Mouse (Mus musculus): ENCODE data around the gene Galns. TPM values are rescaled to one million over a fixed set of nuclear protein-coding genes. Genes with fewer than 3 reads are reported as not detected.

Gene Galns
- polyA plus RNA-seq, 1 experiment from 2014 or later, result 5.4 TPM

DNA sequence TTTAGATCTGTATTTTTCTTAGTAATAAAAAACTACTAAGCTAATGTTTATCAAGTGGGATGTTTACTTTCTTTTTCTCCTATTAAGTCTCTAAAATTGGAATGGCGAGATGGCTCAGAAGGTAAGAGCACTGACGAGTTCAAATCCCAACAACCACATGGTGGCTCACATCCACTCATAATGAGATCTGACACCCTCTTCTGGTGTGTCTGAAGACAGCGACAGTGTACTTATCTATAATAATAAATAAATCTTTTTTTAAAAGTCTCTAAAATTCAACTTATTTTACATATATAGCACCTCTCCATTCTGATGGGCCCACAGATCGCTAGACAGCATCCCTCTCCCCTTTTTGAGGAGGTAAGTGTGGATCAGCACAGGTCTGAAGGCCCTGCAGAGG, 1.1 kb downstream of the Galns start:
- Histone ChIP-seq H3K4me1 (replicated peaks) (peaks cover 24% of the 10 kb centered on the region), H3K9ac (no peak overlapping the region), H3K27ac (no peak overlapping the region), H3K9me3 (no peaks in the 10 kb centered on the region), H3K4me3 (peak overlapping the region; percentile 77; the same call in 1 of the 2 replicates), H3K27me3 (no peaks in the 10 kb centered on the region), H3K4me2 (peak overlapping the region; percentile 88), H3K36me3 (peaks cover 14% of the 10 kb centered on the region)
- no peak for ATAC-seq (ENCODE audit: low FRiP score)
- 64% methylated on average over 4 of the region's 4 CpGs for WGBS

DNA sequence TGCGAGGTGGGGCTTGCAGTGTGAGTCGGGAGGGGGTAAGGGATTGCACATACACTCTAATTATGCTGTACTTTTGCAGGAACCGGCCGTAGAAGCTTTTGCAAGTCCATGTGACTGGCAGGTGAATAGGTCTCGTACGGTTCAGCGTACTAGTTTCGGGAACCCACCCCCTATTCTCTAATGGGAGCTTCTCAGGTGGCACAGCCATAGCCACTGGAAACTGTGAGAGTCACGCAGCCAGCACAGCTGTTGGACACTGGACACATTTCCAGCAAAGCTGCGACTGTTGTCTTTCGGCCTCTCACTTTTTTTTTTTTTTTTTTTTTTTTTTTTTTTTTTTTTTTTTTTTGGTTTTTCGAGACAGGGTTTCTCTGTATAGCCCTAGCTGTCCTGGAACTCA, 4.5 kb downstream of the Galns start:
- no peaks in the 10 kb centered on the region for H3K36me3 ChIP-seq
- H3K27me3 ChIP-seq, result no peaks in the 10 kb centered on the region
- WGBS, result 84% methylated on average over 11 of the region's 12 CpGs
- H3K4me3 ChIP-seq, result no peak overlapping the region
- H3K27ac ChIP-seq, result no peak overlapping the region
- no peak overlapping the region for H3K4me2 ChIP-seq
- ATAC-seq (ENCODE audit: low FRiP score), result no peak
- no peaks in the 10 kb centered on the region for H3K9me3 ChIP-seq
- no peak overlapping the region for H3K9ac ChIP-seq
- peaks cover 11% of the 10 kb centered on the region for H3K4me1 ChIP-seq (replicated peaks)

DNA sequence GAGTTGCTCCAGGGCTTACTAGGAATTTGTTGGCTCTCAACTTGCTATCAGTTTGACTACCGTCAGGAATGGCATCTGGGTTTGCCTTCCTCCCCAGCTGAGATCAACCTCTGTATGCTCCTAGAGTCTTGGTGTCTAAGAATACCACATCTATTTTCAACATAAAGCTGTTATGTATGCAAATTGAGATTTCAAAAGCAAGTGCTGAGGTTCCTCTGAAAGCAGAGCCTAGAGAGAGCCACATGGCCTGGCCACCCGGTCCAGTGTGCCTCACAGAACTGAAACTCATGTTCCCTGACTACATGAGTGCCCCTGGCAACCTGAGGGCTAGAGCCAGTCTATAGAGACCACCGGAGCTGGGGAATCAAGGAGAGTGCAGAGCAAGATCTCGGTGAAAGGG, 5.9 kb downstream of the Galns start:
- ATAC-seq (ENCODE audit: low FRiP score), result no peak
- H3K27ac ChIP-seq, result no peak overlapping the region
- H3K4me2 ChIP-seq, result no peak overlapping the region
- no peaks in the 10 kb centered on the region for H3K36me3 ChIP-seq
- H3K9ac ChIP-seq, result no peak overlapping the region
- H3K27me3 ChIP-seq, result no peaks in the 10 kb centered on the region
- peaks cover 2% of the 10 kb centered on the region for H3K4me1 ChIP-seq (replicated peaks)
- H3K9me3 ChIP-seq, result no peaks in the 10 kb centered on the region
- WGBS, result 83% methylated on average over 4 of the region's 4 CpGs
- no peak overlapping the region for H3K4me3 ChIP-seq

DNA sequence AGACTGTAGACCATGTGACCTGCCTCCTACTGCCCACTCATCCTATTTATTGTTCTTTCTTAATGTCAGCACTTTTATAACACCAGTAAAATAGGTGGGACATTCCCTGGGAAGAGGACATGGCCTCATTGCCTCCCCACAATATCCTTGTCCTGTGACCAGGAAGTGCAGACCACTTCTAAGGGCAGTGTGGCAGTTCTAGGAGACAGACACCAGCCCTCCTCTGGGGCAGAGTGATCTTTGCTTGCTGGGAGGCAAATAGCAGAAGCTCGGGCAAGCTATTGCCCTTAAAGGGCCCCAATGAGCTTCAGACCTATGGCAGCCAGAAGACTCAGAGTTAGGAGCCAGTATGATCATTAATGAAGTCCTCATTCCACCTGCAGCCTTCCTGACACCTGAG, 6.6 kb downstream of the Galns start:
- WGBS, result 70% methylated on average over 1 of the region's 1 CpGs
- ATAC-seq (ENCODE audit: low FRiP score), result no peak

DNA sequence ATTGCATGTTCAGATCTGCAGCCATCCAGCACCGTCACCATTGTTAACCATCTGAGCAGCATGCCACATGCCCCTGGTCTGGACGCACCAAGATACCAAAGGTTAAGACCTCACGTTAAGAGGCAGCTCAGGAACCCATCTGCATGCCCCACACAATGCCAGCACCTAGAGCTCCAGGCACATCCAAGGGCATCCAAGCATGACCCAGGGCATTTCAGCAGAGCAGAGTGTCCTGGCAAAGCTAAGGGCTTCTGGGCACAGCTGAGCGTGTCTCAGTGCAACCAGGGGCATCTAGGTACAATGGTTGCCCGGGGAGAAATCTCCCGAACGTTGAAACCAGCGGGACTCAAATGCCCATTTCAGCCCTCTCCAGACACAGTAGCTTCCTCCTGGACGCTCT, 10.6 kb downstream of the Galns start:
- WGBS, result 91% methylated on average over 9 of the region's 9 CpGs
- ATAC-seq (ENCODE audit: low FRiP score), result no peak

More for the DNA sequence above, 6.6 kb downstream of the Galns start:
- Histone ChIP-seq H3K4me2 (no peak overlapping the region), H3K9me3 (no peaks in the 10 kb centered on the region), H3K4me3 (no peak overlapping the region), H3K9ac (no peak overlapping the region), H3K36me3 (no peaks in the 10 kb centered on the region), H3K27me3 (no peaks in the 10 kb centered on the region), H3K27ac (no peak overlapping the region), H3K4me1 (replicated peaks) (no peaks in the 10 kb centered on the region)

DNA sequence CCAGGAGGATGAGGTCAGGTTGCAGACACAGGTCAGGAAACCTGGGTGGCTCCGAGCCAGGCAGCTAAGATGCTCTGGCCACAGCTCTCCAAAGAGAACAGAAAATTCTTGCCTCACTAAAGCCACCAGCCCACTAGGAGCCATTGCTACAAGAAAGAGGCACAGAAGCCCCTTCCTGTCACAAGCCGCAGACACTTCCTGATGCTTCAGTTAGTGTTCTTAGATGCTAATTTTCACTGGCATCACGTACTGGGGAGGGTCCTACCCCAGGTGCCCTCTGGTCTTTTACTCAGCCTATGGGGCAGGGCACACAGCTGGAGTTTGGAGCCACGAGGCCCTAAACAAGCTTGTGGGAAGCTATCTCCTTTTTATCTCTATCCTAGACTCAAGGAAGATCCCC, 15.2 kb downstream of the Galns start:
- Histone ChIP-seq H3K9me3 (no peaks in the 10 kb centered on the region), H3K36me3 (peaks cover 5% of the 10 kb centered on the region), H3K27me3 (no peaks in the 10 kb centered on the region), H3K9ac (no peak overlapping the region), H3K4me3 (no peak overlapping the region), H3K4me2 (no peak overlapping the region), H3K27ac (no peak overlapping the region), H3K4me1 (replicated peaks) (peaks cover 25% of the 10 kb centered on the region)
- WGBS, result 60% methylated on average over 4 of the region's 4 CpGs
- no peak for ATAC-seq (ENCODE audit: low FRiP score)

More for the DNA sequence above, 10.6 kb downstream of the Galns start:
- H3K9ac ChIP-seq, result no peak overlapping the region
- H3K36me3 ChIP-seq, result peaks cover 5% of the 10 kb centered on the region; the same call in 1 of the 2 replicates
- H3K27me3 ChIP-seq, result no peaks in the 10 kb centered on the region
- H3K4me1 ChIP-seq (replicated peaks), result no peaks in the 10 kb centered on the region
- H3K4me2 ChIP-seq, result no peak overlapping the region
- H3K27ac ChIP-seq, result no peak overlapping the region
- no peak overlapping the region for H3K4me3 ChIP-seq
- H3K9me3 ChIP-seq, result no peaks in the 10 kb centered on the region

DNA sequence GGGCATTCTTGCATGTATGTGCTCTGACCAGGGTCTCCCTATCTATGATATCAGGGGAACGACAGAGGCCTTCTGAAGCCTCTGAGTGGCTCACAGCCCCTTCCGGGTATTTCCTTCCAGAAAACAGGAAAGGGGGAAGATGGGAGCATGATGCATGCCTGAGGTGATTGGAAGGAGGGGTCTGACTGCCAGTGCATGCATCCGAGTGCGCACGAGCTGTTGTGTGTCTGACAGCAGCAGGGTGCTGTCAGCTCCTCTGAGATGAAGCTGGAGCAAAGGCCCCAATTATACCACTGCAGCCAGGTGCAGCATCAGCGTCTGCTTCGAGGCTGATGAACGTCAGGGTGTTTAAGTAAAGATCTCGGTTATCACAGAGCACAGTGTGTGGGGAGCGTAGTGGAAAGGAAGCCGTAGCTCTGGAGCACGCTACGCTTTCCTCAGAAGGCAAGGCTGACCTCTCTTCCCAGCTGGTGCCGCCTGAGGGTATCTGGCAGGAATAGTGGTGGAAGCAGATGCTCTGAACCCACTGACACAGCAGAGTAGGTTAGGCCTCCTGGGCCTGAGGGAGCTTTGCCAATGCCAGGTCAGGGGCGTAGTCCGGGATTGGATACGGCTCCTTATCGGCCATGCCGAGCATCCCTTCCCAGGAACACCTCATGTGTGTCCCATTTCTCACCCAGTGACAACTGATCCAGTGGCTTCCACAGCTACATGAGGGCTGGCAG, 17.3 kb downstream of the Galns start:
- WGBS, result 65% methylated on average over 19 of the region's 19 CpGs
- Histone ChIP-seq H3K36me3 (peaks cover 4% of the 10 kb centered on the region), H3K4me1 (replicated peaks) (peaks cover 25% of the 10 kb centered on the region), H3K27ac (peak overlapping the region; percentile 55), H3K4me2 (no peak overlapping the region), H3K27me3 (no peaks in the 10 kb centered on the region), H3K4me3 (no peak overlapping the region), H3K9ac (peak overlapping the region; percentile 51), H3K9me3 (no peaks in the 10 kb centered on the region)
- no peak for ATAC-seq (ENCODE audit: low FRiP score)

DNA sequence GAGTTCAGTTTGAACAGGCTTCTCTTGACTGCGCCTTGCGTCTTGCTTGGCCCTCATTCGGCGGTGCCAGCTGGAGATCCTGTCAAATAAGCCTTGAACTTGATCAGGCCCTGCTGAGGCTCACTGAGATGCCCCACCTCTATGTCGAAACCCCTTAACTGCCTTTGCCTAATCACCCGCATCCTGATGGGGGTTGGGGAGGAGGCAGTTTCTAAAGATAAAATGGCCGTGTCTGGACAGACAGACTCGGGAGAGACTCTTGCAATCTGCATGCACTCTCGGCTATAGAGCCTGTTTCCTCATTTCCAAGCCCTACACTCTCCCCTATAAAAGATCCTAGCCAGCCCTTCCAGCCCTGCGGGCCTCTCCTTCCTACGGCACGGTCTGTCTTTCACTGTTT, 18.0 kb downstream of the Galns start:
- 70% methylated on average over 12 of the region's 12 CpGs for WGBS
- no peaks in the 10 kb centered on the region for H3K9me3 ChIP-seq
- no peak overlapping the region for H3K4me2 ChIP-seq
- H3K4me1 ChIP-seq (replicated peaks), result peaks cover 25% of the 10 kb centered on the region
- peak overlapping the region; percentile 55 for H3K27ac ChIP-seq
- H3K4me3 ChIP-seq, result no peak overlapping the region
- peak overlapping the region; percentile 51; the same call in 1 of the 2 replicates for H3K9ac ChIP-seq
- no peaks in the 10 kb centered on the region; the same call in 1 of the 2 replicates for H3K36me3 ChIP-seq
- no peaks in the 10 kb centered on the region for H3K27me3 ChIP-seq
- no peak for ATAC-seq (ENCODE audit: low FRiP score)

DNA sequence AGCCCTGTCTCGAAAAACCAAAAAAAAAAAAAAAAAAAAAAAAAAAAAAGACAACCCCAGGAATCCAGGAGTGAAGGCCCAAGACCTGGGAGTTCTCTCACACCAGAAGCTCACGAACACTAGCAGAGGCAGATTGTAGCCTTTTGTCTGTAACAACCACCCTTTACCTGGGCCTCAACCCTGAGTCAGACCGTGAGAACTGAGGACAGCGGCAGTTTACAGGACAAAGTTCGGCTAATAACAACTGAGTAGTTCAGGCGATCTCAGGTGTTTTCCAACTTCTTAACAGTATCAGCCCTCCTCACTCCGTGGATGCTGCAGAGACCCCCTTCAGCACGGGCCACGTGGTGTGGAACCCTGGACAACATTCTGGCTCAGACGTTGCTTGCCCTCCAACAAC, 24.5 kb downstream of the Galns start:
- Histone ChIP-seq H3K4me3 (no peak overlapping the region), H3K36me3 (no peaks in the 10 kb centered on the region), H3K9ac (no peak overlapping the region), H3K27me3 (no peaks in the 10 kb centered on the region), H3K4me2 (no peak overlapping the region), H3K9me3 (no peaks in the 10 kb centered on the region), H3K27ac (no peak overlapping the region), H3K4me1 (replicated peaks) (peaks cover 15% of the 10 kb centered on the region)
- WGBS, result 92% methylated on average over 10 of the region's 10 CpGs
- no peak for ATAC-seq (ENCODE audit: low FRiP score)

DNA sequence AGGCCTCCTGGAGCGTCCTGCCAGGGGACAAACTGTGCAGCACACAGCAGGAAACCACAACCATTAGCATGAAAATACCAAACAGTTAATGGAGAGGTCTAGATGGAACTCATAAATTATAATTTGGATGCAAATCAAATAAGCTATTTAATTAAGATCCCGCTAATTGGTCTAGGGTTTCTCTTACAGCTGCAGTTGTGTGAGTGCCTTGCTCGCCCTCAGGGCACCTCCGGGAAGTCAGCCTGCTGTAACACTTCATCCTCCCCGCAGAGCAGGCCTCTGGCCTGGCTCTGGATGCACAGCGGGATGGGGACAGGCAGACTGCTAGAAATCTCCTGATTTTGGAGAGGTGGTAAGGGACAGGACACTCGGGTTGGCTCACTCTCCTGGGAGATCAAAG, 25.1 kb downstream of the Galns start:
- Histone ChIP-seq H3K9me3 (no peaks in the 10 kb centered on the region), H3K27ac (peak overlapping the region; percentile 60; the same call in 1 of the 2 replicates), H3K9ac (no peak overlapping the region), H3K4me2 (no peak overlapping the region), H3K4me1 (replicated peaks) (peaks cover 15% of the 10 kb centered on the region), H3K27me3 (no peaks in the 10 kb centered on the region), H3K36me3 (no peaks in the 10 kb centered on the region), H3K4me3 (no peak overlapping the region)
- WGBS, result 48% methylated on average over 7 of the region's 7 CpGs
- no peak for ATAC-seq (ENCODE audit: low FRiP score)

DNA sequence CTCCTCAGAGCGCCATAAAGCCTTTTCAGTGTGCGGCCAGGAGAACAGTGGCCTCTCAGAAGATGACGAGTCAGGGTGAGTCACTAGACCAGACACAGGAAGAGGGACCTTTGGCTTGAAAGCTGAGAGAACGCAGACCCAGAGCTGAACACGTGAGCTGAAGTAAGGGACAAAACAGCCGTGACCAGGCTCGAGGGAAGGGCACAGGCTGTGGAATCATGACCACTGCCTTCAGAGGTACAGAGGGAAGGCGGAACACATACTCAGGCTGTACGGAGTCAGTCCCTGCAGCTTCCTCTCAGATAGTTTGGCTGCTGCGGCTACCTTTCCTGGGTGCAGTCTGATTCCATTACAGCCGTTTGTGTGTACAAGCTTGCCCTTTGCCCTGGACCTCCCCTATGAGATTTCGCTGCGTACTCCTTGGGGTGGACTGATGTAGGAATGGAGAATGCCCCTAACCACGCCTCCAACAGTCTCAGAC, 25.8 kb downstream of the Galns start:
- H3K36me3 ChIP-seq, result no peaks in the 10 kb centered on the region
- H3K4me1 ChIP-seq (replicated peaks), result peaks cover 15% of the 10 kb centered on the region
- no peak overlapping the region for H3K4me3 ChIP-seq
- H3K4me2 ChIP-seq, result no peak overlapping the region
- peak overlapping the region; percentile 60; the same call in 1 of the 2 replicates for H3K27ac ChIP-seq
- 74% methylated on average over 14 of the region's 14 CpGs for WGBS
- H3K9ac ChIP-seq, result no peak overlapping the region
- ATAC-seq (ENCODE audit: low FRiP score), result no peak
- H3K9me3 ChIP-seq, result no peaks in the 10 kb centered on the region
- no peaks in the 10 kb centered on the region for H3K27me3 ChIP-seq

DNA sequence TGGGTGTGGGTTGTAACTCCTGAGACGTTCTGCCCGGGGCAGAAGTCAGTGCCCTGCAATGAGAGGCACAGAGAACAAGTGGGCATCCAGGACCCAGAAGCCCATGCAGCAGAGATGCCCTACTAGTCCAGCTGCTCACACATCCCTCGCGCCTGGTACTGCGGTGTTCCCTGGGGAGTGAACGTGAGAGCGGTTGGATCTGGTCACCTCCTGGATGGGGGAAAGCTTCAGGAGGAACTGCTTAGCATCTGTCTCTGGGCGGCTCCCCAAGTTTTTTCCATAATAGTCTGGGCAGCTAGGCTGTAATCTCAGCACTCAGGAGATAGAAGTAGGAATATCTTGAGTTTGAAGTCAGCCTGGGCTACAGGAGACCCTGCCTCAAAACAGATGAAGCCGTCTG, 26.3 kb downstream of the Galns start:
- Histone ChIP-seq H3K27ac (no peak overlapping the region), H3K4me2 (no peak overlapping the region), H3K9ac (no peak overlapping the region), H3K27me3 (no peaks in the 10 kb centered on the region), H3K36me3 (no peaks in the 10 kb centered on the region), H3K9me3 (no peaks in the 10 kb centered on the region), H3K4me3 (no peak overlapping the region), H3K4me1 (replicated peaks) (peaks cover 15% of the 10 kb centered on the region)
- ATAC-seq (ENCODE audit: low FRiP score), result no peak
- 83% methylated on average over 9 of the region's 9 CpGs for WGBS

DNA sequence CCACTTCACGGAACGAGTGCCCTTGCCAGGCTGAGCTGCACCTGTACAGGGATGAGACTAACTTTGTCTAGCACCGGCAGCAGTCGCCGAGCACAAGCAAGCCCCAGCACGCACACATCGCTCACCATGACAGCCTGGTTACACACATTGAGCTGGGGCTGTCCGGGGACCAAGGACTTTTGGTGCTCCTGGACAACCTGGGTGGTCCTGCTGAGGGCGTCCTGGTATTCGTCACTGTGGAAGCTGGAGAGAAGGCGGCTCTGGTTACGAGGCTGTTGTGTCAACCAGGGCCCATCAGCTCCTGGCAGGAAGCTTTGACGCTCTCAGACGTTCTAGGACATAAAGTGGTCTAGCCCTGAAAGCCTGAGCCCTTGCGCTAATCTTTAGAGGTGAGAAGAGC, 30.3 kb downstream of the Galns start:
- no peak overlapping the region for H3K4me2 ChIP-seq
- ATAC-seq (ENCODE audit: low FRiP score), result no peak
- no peak overlapping the region for H3K27ac ChIP-seq
- H3K9ac ChIP-seq, result no peak overlapping the region
- H3K9me3 ChIP-seq, result no peaks in the 10 kb centered on the region
- 0 out of 2 replicates have a peak, but pooled peaks cover 6% of the 10 kb centered on the region for H3K27me3 ChIP-seq
- H3K36me3 ChIP-seq, result no peaks in the 10 kb centered on the region
- no peak overlapping the region for H3K4me3 ChIP-seq
- peaks cover 25% of the 10 kb centered on the region for H3K4me1 ChIP-seq (replicated peaks)
- WGBS, result 75% methylated on average over 15 of the region's 15 CpGs

Data from hindbrain, embryonic 13.5 days (tissue).